Mouse (Mus musculus): ENCODE data around the gene Hivep1. TPM values are rescaled to one million over a fixed set of nuclear protein-coding genes. Genes with fewer than 3 reads are reported as not detected.

Gene Hivep1
- polyA plus RNA-seq, 1 experiment: 38.2 TPM

- peaks cover 90% of the 10 kb centered on the region for H3K4me1 ChIP-seq
- peak overlapping the region; percentile 85 for H3K4me3 ChIP-seq (replicated peaks)
- no peaks in the 10 kb centered on the region for H3K9me3 ChIP-seq
- peaks cover 16% of the 10 kb centered on the region for H3K36me3 ChIP-seq (replicated peaks; ENCODE audit: low read length)
- H3K27me3 ChIP-seq (replicated peaks): no peaks in the 10 kb centered on the region
- TF ChIP-seq GATA1 (IDR thresholded peaks at IDR 0.05; ENCODE audit: borderline replicate concordance, low read length): no peak
- no peak for TF ChIP-seq FLI1 (IDR thresholded peaks at IDR 0.05; ENCODE audit: low read length)
These were observed 56.8 kb downstream of the Hivep1 start for GRCm38 (mm10) chr13:42108483-42109215.

GRCm38 (mm10) chr13:42110416-42110815, 58.6 kb downstream of the Hivep1 start:
- Histone ChIP-seq H3K27me3 (replicated peaks) (no peaks in the 10 kb centered on the region), H3K4me3 (replicated peaks) (no peak overlapping the region), H3K4me1 (peaks cover 92% of the 10 kb centered on the region), H3K36me3 (replicated peaks; ENCODE audit: low read length) (peaks cover 16% of the 10 kb centered on the region), H3K9me3 (no peaks in the 10 kb centered on the region)
- TF ChIP-seq FLI1 (IDR thresholded peaks at IDR 0.05; ENCODE audit: low read length) (no peak), GATA1 (IDR thresholded peaks at IDR 0.05; ENCODE audit: borderline replicate concordance, low read length) (no peak)

GRCm38 (mm10) chr13:42112071-42112470, 60.2 kb downstream of the Hivep1 start:
- no peaks in the 10 kb centered on the region for H3K9me3 ChIP-seq
- peak overlapping the region; percentile 76 for H3K4me3 ChIP-seq (replicated peaks)
- H3K4me1 ChIP-seq: peaks cover 96% of the 10 kb centered on the region
- peaks cover 21% of the 10 kb centered on the region for H3K36me3 ChIP-seq (replicated peaks; ENCODE audit: low read length)
- H3K27me3 ChIP-seq (replicated peaks): no peaks in the 10 kb centered on the region
- TF ChIP-seq GATA1 (IDR thresholded peaks at IDR 0.05; ENCODE audit: borderline replicate concordance, low read length) (no peak), FLI1 (IDR thresholded peaks at IDR 0.05; ENCODE audit: low read length) (no peak)

GRCm38 (mm10) chr13:42112748-42113147, 60.9 kb downstream of the Hivep1 start:
- peaks cover 98% of the 10 kb centered on the region for H3K4me1 ChIP-seq
- no peak for TF ChIP-seq GATA1 (IDR thresholded peaks at IDR 0.05; ENCODE audit: borderline replicate concordance, low read length)
- no peak for TF ChIP-seq FLI1 (IDR thresholded peaks at IDR 0.05; ENCODE audit: low read length)

GRCm38 (mm10) chr13:42113601-42114000, 61.8 kb downstream of the Hivep1 start:
- Histone ChIP-seq H3K36me3 (replicated peaks; ENCODE audit: low read length) (peaks cover 16% of the 10 kb centered on the region), H3K4me1 (peaks cover 98% of the 10 kb centered on the region)

More at GRCm38 (mm10) chr13:42112748-42113147, 60.9 kb downstream of the Hivep1 start:
- H3K4me3 ChIP-seq (replicated peaks): peak overlapping the region; percentile 70
- H3K27me3 ChIP-seq (replicated peaks): no peaks in the 10 kb centered on the region
- H3K9me3 ChIP-seq: no peaks in the 10 kb centered on the region
- H3K36me3 ChIP-seq (replicated peaks; ENCODE audit: low read length): peaks cover 17% of the 10 kb centered on the region

GRCm38 (mm10) chr13:42116301-42116700, 64.5 kb downstream of the Hivep1 start:
- peaks cover 92% of the 10 kb centered on the region for H3K4me1 ChIP-seq
- no peak overlapping the region for H3K4me3 ChIP-seq (replicated peaks)
- peaks cover 8% of the 10 kb centered on the region for H3K36me3 ChIP-seq (replicated peaks; ENCODE audit: low read length)
- H3K27me3 ChIP-seq (replicated peaks): no peaks in the 10 kb centered on the region
- no peaks in the 10 kb centered on the region for H3K9me3 ChIP-seq
- TF ChIP-seq FLI1 (IDR thresholded peaks at IDR 0.05; ENCODE audit: low read length) (no peak), GATA1 (IDR thresholded peaks at IDR 0.05; ENCODE audit: borderline replicate concordance, low read length) (no peak)

More at GRCm38 (mm10) chr13:42113601-42114000, 61.8 kb downstream of the Hivep1 start:
- Histone ChIP-seq H3K9me3 (no peaks in the 10 kb centered on the region), H3K27me3 (replicated peaks) (no peaks in the 10 kb centered on the region), H3K4me3 (replicated peaks) (no peak overlapping the region)
- TF ChIP-seq FLI1 (IDR thresholded peaks at IDR 0.05; ENCODE audit: low read length): no peak
- no peak for TF ChIP-seq GATA1 (IDR thresholded peaks at IDR 0.05; ENCODE audit: borderline replicate concordance, low read length)

DNA sequence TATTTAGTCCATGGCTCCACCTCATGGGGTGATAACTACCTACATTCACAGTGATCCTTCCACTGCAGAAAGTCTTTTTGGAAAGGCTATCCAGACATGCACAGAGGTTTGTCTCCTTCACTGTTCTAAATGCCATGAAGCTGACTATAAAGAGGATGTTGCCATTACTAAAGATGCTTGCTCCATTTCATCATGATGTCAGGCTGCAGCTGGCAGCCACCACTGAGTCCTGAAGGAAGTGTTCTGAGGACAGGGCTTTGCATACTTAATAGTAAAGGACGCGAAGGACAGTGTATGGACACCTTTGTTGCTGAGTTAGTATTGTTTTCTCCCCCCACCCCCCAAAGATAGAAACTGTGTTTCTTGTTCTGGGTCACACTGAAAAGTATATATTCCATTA, 67.2 kb downstream of the Hivep1 start:
- Histone ChIP-seq H3K27me3 (replicated peaks) (no peaks in the 10 kb centered on the region), H3K36me3 (replicated peaks; ENCODE audit: low read length) (peaks cover 30% of the 10 kb centered on the region), H3K4me3 (replicated peaks) (no peak overlapping the region), H3K4me1 (peaks cover 77% of the 10 kb centered on the region), H3K9me3 (no peaks in the 10 kb centered on the region)
- TF ChIP-seq FLI1 (IDR thresholded peaks at IDR 0.05; ENCODE audit: low read length): no peak
- TF ChIP-seq GATA1 (IDR thresholded peaks at IDR 0.05; ENCODE audit: borderline replicate concordance, low read length): no peak

DNA sequence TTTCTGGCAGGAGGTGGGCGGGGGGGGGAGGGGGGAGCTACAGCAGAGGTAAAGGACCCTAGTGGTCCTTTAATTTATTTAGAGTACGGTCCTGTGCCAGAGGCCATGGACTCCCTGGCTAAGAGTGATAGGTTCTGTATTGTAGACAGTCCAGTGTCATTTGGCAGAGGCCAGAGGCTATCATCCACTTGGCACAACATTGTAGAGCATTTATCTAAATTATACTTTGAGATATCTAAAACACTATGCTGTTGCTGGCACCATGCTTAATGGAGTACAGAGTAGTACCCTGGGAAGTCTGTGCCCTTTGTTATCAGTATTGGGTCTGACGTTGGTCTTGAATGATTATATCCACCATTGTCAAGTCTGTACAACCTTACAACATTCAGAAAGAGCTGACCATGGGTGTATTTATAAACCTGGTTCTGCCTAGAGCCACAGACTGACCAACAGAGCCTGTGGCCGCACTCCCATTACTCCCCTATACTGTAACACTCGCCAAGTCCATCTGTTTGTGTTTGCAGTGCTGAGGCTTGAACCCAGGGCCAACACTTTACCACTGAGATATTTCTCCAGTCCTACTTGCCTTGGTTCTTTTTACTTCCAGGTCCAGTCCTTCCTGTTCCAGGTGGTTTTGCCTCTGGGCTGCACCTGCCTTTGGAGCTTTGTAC, 69.4 kb downstream of the Hivep1 start:
- Histone ChIP-seq H3K27me3 (replicated peaks) (no peaks in the 10 kb centered on the region), H3K4me3 (replicated peaks) (no peak overlapping the region), H3K36me3 (replicated peaks; ENCODE audit: low read length) (peaks cover 27% of the 10 kb centered on the region), H3K9me3 (no peaks in the 10 kb centered on the region), H3K4me1 (peaks cover 55% of the 10 kb centered on the region)
- no peak for TF ChIP-seq GATA1 (IDR thresholded peaks at IDR 0.05; ENCODE audit: borderline replicate concordance, low read length)
- TF ChIP-seq FLI1 (IDR thresholded peaks at IDR 0.05; ENCODE audit: low read length): no peak

GRCm38 (mm10) chr13:42121777-42122682, 70.2 kb downstream of the Hivep1 start:
- H3K36me3 ChIP-seq (replicated peaks; ENCODE audit: low read length): peaks cover 23% of the 10 kb centered on the region
- H3K4me3 ChIP-seq (replicated peaks): no peak overlapping the region
- H3K9me3 ChIP-seq: no peaks in the 10 kb centered on the region
- TF ChIP-seq FLI1 (IDR thresholded peaks at IDR 0.05; ENCODE audit: low read length) (no peak), GATA1 (IDR thresholded peaks at IDR 0.05; ENCODE audit: borderline replicate concordance, low read length) (no peak)
- H3K27me3 ChIP-seq (replicated peaks): no peaks in the 10 kb centered on the region
- H3K4me1 ChIP-seq: peaks cover 48% of the 10 kb centered on the region

Measured in megakaryocyte, embryonic 14.5 days (primary cell).